Mouse (Mus musculus): ENCODE results near the gene Hmcn1. TPM values are rescaled to one million over a fixed set of nuclear protein-coding genes. Genes with fewer than 3 reads are reported as not detected.
A peak's percentile ranks its signal among the peaks of the same experiment; 100 is the strongest.

Hmcn1 gene
- total RNA-seq, 2 experiments from 2014 or later: 1.6 to 2.0 TPM

DNA sequence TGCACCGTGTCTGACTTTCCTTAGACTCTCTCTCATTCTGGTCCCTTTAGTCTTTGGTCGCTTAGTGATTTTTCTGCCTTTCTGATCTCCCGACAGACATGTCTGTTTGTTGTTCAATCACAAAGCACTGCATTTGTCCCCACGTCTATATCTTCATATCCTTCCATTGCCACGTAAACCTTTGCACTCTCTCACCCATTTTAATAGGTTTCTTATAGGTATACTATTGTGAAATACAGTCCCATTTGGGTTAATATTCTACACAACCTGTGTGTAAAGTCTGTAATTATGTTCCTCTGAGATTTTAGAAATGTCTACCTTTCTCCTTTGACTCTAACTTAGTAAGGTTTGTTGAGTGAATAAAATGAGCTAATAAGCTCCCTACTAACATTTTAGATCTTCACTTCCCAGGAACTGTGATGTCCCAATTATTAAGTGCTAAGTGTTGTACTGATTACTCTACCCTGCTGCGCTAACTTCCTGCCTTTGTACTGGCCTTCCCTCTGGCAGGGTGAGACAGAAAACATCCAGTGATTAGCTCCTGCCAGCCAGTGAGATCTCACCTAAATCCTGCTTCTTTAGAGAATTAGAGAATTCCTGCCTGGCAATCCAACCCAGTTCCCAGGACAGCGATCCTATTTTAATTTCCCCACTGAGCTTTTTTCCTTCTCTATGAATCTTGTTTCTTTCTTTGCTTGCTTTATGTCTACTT is 250.7 kb downstream of the Hmcn1 start:
- DNase-seq (ENCODE audit: low spot score in 2 of 2): no peak
- no peak for TF ChIP-seq CTCF (conservative IDR thresholded peaks at IDR 0.05)
- no peak overlapping the region for H3K27ac ChIP-seq
- no peak overlapping the region for H3K4me3 ChIP-seq

DNA sequence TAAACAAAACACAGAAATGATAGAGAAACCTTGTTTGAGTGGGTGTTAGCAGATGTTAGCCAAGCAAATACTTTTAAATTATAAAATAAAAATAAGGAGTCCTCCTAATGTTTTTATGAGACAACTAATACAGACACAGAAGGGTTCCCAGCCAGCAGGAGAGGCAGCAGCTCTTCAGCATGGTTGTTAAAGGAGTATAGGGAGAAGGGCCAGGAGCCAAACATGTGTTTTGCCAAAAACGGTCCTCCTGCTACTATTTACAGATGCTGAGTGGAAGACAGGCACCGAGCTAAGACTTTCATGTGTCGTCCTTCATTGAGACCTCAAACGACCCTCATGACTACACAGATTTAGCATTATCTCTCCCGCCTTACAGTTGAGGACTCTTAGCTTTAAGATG is 281.8 kb downstream of the Hmcn1 start:
- no peak overlapping the region for H3K4me3 ChIP-seq

DNA sequence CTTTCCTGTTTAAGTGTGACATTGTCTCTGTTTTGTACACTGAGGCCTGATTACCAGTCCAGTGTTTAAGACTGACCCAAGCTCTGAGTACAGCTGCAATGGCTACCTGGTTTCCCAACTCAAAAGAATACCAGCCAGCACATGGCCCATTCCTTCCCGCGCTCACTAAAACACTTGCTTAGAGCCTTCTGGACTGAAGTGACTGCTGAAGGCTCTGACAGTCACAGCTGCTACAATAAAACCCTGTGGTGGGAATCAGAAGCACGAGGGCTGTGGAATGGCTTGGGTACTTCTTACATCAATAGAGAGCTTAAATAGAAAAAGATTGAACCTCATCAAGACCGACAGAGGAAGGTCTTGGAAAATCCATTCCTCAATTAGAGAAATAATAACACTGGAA is 286.7 kb downstream of the Hmcn1 start:
- no peak for TF ChIP-seq CTCF (conservative IDR thresholded peaks at IDR 0.05)
- Histone ChIP-seq H3K27ac (no peak overlapping the region), H3K4me3 (no peak overlapping the region)
- DNase-seq (ENCODE audit: low spot score in 2 of 2): no peak

More for the DNA sequence above, 281.8 kb downstream of the Hmcn1 start:
- TF ChIP-seq CTCF (conservative IDR thresholded peaks at IDR 0.05): no peak
- no peak for DNase-seq (ENCODE audit: low spot score in 2 of 2)
- no peak overlapping the region for H3K27ac ChIP-seq

DNA sequence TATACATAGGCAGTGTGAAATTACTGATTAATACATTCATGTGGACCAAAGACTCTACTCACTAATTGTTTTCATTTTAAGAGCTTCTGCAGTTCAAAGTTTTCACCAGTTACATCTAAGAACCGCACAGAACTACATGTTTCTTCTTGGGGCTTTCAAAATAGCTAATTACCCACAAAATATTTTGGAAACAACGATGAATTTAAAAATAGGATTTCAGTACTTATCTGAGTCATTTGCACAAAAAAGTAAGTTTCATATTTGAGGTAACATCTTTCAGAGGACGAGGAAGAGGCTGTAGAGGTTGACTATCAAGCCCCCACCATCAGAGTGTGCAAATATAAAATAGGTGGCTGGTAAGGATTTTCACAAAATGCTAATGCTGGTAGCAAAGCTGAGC is 295.5 kb downstream of the Hmcn1 start:
- DNase-seq (ENCODE audit: low spot score in 2 of 2): no peak
- H3K4me3 ChIP-seq: no peak overlapping the region
- no peak overlapping the region for H3K27ac ChIP-seq
- TF ChIP-seq CTCF (conservative IDR thresholded peaks at IDR 0.05): no peak

DNA sequence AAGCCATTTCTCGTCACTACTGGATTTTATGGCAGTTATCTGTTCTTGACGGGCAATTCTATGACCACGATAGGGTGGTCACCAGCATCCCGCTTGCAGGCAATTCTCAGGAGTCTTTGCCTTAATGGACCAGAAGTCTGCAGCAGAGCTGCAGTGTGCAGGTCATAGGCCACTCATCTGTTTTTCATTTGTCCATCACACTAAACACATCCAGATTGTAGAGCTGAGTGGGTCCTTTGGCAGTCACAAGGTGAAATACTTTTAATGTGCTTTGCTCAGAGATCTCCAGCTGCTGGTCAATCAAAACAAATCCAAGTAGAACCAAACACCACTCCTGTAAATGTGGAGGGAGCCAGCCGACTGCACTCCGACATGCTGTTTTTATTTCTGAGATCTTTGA is 311.2 kb downstream of the Hmcn1 start:
- H3K27ac ChIP-seq: peak overlapping the region; percentile 88
- DNase-seq (ENCODE audit: low spot score in 2 of 2): no peak
- TF ChIP-seq CTCF (conservative IDR thresholded peaks at IDR 0.05): no peak
- no peak overlapping the region for H3K4me3 ChIP-seq

DNA sequence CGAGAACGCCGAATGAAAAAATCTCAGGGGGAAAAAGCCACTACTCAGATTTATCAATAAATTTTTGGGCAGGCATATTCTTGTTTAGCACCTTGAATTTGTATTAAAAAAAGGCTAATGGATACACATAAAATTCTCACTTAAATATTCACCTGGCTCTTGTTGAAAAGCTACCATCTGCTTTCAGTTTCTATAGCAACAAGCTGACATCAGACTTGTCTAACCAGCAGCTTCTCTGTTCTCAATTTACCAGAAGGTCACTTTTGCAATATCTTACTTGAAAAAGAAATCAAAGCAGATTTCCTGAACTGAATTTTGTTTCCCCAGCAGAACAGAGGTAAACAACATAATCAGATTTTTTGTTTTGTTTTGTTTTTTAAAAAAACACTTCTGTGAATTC is 311.8 kb downstream of the Hmcn1 start:
- DNase-seq (ENCODE audit: low spot score in 2 of 2): peak; percentile 10 to 13
- Histone ChIP-seq H3K4me3 (peak overlapping the region; percentile 50), H3K27ac (peak overlapping the region; percentile 88)
- no peak for TF ChIP-seq CTCF (conservative IDR thresholded peaks at IDR 0.05)

DNA sequence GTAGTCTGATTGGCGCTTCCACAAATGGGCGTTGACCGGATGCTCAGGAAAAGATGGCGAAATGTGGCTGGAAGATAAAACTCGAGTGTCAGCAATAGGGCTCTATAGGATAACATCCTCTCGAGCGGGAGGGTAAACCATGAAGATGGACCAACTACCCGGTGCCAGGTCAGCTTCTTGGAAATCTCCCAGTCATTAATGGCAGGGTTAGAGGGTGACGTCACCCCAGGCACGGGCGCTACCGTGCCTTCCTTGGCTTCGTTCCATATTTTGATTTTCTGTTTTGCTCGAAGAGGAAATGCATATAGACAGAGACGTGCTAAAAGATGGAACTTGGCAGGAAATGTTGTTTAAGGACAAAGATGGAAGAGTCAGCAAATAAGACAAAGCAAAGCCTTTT is 312.2 kb downstream of the Hmcn1 start:
- peak overlapping the region; percentile 88 for H3K27ac ChIP-seq
- peak in 1 of 2 experiments; percentile 32 for DNase-seq (ENCODE audit: low spot score in 2 of 2)
- H3K4me3 ChIP-seq: peak overlapping the region; percentile 50
- TF ChIP-seq CTCF (conservative IDR thresholded peaks at IDR 0.05): no peak

DNA sequence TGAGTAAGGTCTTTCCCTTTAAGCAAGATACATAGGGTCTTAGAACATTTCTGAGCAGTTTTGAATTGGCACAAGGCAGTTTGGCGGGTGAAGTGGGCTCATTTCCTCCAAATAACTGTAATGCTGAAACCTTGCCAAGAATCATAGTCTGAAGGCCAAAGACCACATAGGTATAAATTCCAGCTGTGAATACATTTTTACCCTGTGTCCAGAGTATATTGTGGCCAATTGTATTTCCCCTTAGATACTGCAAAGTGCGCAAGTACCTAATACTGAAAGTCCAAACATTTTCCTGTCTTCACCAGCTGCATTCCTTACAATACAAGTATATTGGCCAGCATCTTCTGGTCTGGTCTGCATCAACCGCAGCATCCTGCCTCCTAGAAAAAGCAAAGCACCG is 312.9 kb downstream of the Hmcn1 start:
- TF ChIP-seq CTCF (conservative IDR thresholded peaks at IDR 0.05): no peak
- no peak overlapping the region; the same call in 1 of the 2 replicates for H3K4me3 ChIP-seq
- DNase-seq (ENCODE audit: low spot score in 2 of 2): no peak
- 0 out of 2 replicates have a peak overlapping the region, but pooled peaks have one; percentile 88 for H3K27ac ChIP-seq

DNA sequence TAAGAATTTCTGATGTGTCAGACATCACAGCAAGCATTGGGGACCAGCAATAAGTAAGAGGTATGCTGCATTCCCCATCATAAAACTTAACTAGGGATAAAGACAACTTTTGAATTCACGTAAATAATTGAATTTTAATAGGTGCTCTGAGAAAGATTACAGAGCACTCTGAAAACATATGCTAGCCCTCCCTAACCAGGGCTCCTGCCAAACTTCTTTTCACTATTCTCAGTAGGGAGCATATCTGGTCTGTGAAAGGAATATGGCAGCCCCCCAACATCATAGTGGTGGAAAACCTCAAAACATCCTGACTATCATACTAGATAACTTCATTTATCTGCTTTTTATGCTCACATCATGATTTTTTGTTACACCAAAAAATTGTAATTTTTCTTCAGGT is 347.9 kb downstream of the Hmcn1 start:
- no peak for TF ChIP-seq CTCF (conservative IDR thresholded peaks at IDR 0.05)
- no peak overlapping the region for H3K27ac ChIP-seq
- no peak overlapping the region for H3K4me3 ChIP-seq
- no peak for DNase-seq (ENCODE audit: low spot score in 2 of 2)

DNA sequence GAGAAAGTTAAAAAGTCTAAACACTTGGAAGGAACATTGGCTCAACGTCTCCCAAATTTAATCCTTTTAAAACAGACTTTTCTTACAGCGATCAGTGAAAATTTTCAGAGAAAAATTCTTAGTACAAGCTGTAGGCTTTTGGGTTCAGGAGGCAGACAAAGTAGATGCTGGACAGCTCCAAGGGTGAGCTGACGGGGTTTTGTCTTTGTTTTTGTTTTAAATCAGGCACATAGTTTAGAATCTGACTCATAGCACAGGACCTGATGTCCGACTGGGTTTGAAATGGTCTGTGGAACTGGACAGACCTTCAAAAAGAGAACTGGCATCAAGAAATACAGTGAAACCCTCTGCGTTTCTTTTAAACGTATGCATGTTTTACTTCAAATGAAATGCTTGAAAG is 353.7 kb downstream of the Hmcn1 start:
- DNase-seq (ENCODE audit: low spot score in 2 of 2): no peak
- TF ChIP-seq CTCF (conservative IDR thresholded peaks at IDR 0.05): no peak

DNA sequence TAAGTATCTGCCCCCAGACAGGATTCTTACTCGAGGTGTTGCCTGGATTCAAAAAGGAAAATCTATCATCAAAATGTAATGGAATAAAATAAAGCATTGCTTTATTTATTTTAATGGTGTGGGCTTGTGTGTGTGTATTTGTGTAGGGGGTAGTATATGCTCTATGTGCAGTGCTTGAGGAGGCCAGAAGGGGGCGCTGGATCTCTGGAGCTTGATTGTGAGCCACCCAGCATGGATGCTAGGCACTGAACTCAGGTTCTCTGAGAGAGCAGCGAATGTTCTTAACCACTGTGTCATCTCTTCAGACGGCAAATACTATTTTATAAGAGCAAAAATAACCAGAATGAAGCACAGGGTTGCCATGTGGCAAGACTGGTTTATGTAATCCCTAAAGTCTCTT is 360.7 kb downstream of the Hmcn1 start:
- Histone ChIP-seq H3K27ac (no peak overlapping the region), H3K4me3 (no peak overlapping the region)
- no peak for DNase-seq (ENCODE audit: low spot score in 2 of 2)
- TF ChIP-seq CTCF (conservative IDR thresholded peaks at IDR 0.05): peak; percentile 42

More for the DNA sequence above, 353.7 kb downstream of the Hmcn1 start:
- Histone ChIP-seq H3K4me3 (no peak overlapping the region), H3K27ac (no peak overlapping the region)

DNA sequence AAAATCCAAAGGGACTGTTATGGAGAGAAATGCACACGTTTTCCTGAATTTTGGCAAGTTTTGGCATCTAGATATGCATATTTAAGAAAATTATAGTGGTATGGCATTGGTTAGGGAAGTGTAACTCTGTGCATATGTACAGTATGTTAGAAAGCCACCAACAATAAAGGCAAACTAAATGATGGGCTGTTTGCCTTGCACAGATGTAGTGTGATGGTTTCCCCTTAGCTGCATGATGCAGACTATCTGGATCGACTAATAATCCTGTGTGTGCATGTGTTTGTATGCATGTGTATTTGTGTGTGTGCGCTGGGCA is 361.4 kb downstream of the Hmcn1 start:
- no peak overlapping the region for H3K4me3 ChIP-seq
- no peak for TF ChIP-seq CTCF (conservative IDR thresholded peaks at IDR 0.05)
- DNase-seq (ENCODE audit: low spot score in 2 of 2): no peak
- H3K27ac ChIP-seq: no peak overlapping the region

DNA sequence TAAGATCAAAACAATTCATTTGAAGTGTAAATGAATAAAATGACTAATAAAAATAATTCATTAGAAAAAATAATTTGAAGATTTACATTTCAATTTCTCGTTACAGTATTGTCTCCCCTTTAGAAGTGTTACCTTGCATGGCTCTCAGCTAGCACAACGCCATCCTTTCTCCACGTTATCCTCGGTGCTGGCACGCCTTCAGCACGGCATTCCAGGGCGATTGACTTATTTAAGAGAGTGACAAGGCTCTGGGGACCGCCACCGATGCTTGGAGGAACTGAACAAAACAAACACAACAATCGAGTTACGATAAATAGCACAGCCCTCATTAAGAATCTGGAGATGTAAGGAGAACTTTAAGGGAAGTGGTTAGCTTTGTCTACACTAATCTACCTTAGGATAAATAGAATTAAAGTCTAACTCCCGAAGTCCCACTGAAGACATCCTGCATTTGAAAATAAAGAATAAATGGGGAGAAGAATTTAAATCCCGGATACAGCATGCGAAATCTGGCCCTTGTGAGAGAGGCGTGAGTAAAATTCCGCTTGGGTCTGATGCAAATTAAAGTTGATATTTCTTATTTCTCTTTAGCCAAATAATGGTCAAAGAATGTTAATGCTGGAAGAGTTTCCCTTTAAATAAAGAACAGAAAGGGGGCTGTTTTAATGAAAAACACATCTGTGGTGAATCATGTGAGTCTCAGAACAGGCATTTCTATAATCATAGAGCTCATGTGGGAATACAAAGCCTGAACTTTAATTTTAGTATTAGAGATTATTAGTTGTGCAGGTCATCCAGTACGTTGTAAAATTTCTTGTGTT is 362.0 kb downstream of the Hmcn1 start:
- no peak for TF ChIP-seq CTCF (conservative IDR thresholded peaks at IDR 0.05)
- no peak for DNase-seq (ENCODE audit: low spot score in 2 of 2)
- H3K4me3 ChIP-seq: no peak overlapping the region
- H3K27ac ChIP-seq: no peak overlapping the region

DNA sequence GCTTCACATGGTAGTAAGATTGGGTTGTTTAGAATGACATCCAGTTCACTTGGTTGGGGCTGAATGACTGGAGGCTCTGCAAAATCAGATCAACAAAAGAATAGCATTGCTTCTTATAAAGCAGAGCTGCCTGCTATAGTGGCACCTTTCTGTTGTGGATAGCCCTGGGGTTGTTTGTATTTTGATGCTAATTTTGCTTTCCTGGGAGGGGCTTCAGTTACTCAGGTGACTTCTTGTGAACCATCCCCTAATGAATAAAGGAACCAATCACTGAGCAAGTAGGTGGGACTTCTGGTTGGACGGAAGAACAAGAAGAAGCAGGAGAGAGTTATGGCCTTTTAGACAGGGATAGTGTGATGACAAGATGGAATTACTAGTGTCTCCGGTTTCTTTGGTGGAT is 370.0 kb downstream of the Hmcn1 start:
- TF ChIP-seq CTCF (conservative IDR thresholded peaks at IDR 0.05): no peak
- Histone ChIP-seq H3K4me3 (no peak overlapping the region), H3K27ac (no peak overlapping the region)
- no peak for DNase-seq (ENCODE audit: low spot score in 2 of 2)
